Mouse (Mus musculus): ENCODE data around the gene Zfhx3.

The Zfhx3 gene

GRCm38 (mm10) chr8:108796076-108796475 lies 853.6 kb downstream of the Zfhx3 start:
- in situ Hi-C loops (cut with MboI, MseI), result no loop called here

GRCm38 (mm10) chr8:108796882-108797281 lies 854.4 kb downstream of the Zfhx3 start:
- in situ Hi-C loops (cut with MboI, MseI), result no loop called here

DNA sequence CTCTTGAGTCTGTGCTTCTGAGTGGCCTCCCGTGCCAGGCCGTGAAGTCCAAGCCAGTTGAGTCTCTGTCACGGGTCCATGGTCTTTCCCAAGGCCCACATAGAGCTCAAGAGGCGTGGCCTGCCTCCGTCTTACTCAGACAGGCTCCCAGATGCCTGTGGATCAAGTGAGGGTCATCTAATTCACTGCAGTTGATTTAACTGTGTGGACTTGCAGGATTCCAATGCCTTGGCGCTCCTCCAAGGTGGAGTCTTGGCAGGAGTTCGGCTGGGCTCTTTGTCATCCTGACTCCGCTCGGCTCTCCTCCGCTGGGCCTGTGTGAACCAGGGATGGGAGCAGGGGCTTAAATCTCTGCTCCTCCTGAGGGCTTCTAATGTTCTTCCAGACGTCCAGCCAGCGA lies 855.6 kb downstream of the Zfhx3 start:
- in situ Hi-C loops (cut with MboI, MseI), result no loop called here

DNA sequence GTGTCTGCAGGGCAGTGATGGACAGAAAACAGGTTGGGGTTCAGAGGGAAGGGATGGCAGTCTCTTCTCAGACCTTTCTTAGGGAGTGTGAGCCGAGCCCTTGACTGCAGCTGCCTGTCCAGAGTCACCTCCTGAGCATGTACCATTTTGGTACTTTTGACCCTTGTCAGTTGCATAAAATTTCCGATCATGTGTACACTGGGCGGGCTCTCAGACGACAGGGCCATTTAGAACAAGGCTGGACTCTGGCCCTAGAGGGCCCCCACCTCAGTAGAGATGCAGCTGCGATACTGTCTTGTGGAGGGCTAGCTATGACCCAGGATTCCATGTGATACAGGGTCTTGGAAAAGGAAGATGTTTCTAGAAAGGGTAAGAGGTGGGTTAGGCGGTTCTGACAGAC lies 856.8 kb downstream of the Zfhx3 start:
- in situ Hi-C loops (cut with MboI, MseI), result no loop called here

DNA sequence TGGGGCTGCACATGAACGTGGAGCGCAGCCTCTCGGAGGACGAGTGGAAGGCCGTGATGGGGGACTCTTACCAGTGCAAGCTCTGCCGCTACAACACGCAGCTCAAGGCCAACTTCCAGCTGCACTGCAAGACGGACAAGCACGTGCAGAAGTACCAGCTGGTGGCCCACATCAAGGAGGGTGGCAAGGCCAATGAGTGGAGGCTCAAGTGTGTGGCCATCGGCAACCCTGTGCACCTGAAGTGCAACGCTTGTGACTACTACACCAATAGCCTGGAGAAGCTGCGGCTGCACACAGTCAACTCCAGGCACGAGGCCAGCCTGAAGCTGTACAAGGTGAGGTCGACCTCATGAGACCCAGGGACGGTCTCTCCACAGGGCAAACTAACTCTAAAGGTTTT lies 857.9 kb downstream of the Zfhx3 start:
- in situ Hi-C loops (cut with MboI, MseI), result no loop called here

DNA sequence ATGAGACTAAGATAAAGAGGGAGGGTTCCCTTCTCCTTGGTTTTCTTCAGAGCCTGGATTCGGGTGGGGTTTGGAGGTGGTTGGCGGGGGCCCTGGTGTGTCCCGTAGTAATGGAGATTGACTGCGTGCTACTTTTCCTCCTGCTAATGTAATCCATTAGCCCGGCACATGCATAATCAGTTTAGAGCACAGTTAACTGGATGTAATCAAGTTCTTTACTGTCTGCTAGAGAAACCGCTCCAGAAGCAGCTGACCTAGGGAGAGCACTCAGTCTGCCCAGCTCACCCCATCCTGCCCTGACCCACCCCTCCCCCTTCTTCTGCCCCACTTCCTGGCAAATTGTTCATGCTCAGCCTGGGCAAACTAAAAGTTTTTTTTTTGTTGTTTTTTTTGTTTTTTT lies 860.6 kb downstream of the Zfhx3 start:
- in situ Hi-C loops (cut with MboI, MseI), result no loop called here

DNA sequence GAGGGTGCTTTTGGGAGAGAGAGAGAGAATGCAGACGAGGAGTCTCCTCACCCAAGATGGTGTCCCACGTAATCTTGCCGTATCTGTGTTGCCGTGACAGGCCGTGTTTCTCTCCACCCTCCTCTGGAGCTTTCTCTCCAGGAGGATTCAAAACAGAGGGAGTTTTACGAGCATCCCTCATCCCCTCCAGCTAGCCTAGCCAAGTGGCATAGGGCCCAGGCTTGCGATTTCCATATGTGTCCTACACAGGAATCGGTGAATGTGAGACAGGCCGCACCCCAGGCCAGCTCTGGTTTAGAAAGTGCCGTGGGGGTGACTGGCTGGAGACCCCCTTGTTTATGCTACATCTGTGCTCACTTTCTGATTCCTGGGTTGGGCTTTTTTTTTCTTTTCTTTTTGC lies 869.2 kb downstream of the Zfhx3 start:
- in situ Hi-C loops (cut with MboI, MseI), result no loop called here

GRCm38 (mm10) chr8:108813375-108813774 lies 870.9 kb downstream of the Zfhx3 start:
- in situ Hi-C loops (cut with MboI, MseI), result no loop called here

DNA sequence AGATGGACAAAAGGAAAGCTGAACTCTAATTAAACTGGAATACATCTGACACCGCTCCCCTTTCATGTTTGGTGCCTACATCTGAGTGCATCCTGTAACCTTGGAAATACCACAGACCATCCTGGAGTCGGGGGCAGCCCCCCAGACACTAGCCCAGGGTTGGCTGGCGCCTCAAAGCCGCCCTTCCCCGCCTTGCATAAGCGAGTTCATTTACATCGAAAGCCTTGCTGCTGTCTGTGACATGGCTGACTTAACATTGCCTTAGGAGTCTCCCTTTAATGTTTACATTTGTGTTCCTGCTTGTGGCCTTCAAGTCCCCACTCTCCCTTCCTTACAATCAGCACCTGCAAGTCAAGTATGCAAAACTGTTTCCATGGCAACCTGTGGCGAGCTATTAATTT lies 876.8 kb downstream of the Zfhx3 start:
- in situ Hi-C loops (cut with MboI, MseI), result no loop called here

- in situ Hi-C loops (cut with MboI, MseI), result no loop called here
Measured at GRCm38 (mm10) chr8:108819826-108820225, 877.4 kb downstream of the Zfhx3 start.

DNA sequence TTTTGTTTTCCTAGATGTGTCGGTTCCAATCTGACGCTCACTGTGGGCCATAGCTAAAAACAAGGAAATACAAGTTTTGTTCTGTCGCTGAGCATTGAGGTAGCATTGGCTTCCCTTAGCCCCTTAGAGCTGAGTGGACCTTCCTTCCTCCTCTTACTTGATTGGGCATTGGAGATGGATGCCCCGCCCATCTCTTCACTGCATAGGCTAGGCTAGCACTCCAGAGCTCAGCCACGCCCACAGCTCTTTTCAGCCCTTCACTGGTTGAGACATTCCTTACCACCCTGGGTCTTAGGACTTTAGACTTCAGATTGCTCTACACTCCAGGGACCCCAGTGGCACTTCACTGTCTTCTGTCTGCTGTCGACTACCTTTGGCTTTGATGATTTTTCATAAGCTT lies 878.2 kb downstream of the Zfhx3 start:
- in situ Hi-C loops (cut with MboI, MseI), result no loop called here

GRCm38 (mm10) chr8:108822841-108823266 lies 880.4 kb downstream of the Zfhx3 start:
- in situ Hi-C loops (cut with MboI, MseI), result no loop called here

- in situ Hi-C loops (cut with MboI, MseI), result no loop called here
Measured at GRCm38 (mm10) chr8:108824049-108824448, 881.6 kb downstream of the Zfhx3 start.

- in situ Hi-C loops (cut with MboI, MseI), result no loop called here
Measured at GRCm38 (mm10) chr8:108826414-108826813, 884.0 kb downstream of the Zfhx3 start.

GRCm38 (mm10) chr8:108827428-108827827 lies 885.0 kb downstream of the Zfhx3 start:
- in situ Hi-C loops (cut with MboI, MseI), result no loop called here

DNA sequence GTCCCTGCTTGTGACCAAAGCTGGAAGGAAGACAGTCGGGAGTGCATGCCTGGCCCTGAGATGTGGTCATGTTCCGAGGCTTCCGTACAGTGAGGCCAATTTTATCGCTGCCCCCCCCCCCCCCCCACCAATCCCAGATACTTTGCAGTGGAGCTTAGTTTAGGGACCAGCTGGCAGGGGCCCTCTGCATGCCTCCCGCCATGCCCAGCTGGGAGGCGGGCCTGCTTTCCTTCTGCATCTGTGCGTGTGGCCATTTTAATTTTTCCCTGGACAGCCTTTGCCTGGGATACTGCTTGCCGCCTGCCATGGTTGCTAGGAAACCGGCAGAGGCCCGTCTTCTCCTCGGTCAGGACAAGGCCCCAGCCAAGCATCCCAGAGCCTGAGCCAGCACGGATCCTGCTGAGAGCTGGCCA lies 886.9 kb downstream of the Zfhx3 start:
- in situ Hi-C loops (cut with MboI, MseI), result no loop called here

GRCm38 (mm10) chr8:108835143-108835542 lies 892.7 kb downstream of the Zfhx3 start:
- in situ Hi-C loops (cut with MboI, MseI), result no loop called here

DNA sequence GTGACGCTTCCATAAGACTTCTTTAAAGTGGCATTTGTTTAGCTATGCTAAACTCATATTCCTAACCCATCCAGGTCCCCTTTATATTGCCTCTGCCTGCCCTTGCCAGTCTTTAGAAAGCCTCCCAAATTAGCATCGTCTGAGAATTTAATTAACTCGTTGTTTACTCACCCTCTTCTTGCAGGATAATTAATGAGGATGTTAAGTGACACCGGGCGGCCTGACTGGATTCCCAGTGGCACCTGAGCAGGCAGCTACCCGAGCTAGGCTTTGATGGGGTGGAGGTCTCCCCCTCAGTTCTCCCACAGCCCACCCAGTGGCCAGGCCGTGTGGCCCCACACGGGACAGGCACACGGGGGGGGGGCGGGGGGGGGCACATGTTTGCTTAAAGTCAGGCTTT lies 895.3 kb downstream of the Zfhx3 start:
- in situ Hi-C loops (cut with MboI, MseI), result no loop called here

- in situ Hi-C loops (cut with MboI, MseI), result no loop called here
Measured at GRCm38 (mm10) chr8:108838761-108839160, 896.3 kb downstream of the Zfhx3 start.

DNA sequence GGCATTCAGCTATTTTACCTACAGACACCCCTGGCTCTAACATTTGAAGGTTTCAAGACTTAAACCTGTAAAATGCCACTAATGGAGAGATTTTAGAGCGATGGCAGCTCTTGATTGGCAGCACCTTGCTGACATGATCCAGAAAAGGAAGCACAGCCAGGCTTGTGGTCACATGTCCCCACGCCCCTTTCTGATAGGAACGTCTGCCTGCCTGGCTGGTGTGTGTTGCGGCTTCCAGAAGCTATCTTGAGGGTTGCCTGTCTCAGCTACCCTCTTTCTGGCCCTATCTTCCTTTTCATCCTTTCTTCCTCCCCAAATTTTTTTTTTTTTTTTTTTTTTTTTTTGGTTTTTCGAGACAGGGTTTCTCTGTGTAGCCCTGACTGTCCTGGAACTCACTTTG lies 899.9 kb downstream of the Zfhx3 start:
- in situ Hi-C loops (cut with MboI, MseI), result no loop called here

DNA sequence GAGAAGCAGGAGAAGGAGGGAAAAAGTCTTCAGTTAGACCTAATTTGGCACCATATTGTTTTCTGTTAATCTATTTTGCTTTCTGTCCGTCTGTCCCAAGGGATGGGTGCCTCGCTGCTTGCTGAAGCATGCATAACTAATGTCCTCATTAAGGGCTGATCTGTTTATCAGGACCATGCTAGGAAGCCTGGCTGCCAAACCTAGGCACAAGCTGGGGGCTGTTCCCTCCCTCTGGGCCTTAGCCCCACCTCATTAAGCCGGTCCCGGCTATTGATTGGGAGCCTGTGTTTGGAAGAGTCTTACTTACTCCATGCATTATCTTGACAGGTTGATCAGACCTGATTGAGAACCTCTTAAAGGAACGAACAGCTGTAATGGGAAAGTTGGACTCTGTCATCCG lies 903.7 kb downstream of the Zfhx3 start:
- in situ Hi-C loops (cut with MboI, MseI), result no loop called here

DNA sequence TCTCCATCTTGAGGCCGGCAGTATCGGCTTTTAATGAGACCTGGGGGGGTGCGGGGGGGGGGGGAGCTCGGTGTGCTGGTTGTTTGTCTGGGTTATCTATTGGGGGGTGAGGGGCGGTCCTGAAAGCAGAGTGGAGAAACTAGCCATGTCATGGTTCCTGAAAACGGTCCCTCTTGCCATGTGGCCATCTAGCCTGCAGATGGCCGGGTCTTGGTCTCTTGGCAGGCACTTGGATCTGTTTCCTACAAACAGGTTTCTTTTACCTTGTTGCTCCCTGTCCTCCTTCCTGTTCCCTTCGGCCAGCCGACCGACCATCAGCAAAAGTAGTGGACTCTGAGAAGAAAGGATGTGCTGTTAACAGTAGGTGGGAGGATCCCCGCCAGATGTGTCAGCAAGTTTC lies 904.4 kb downstream of the Zfhx3 start:
- in situ Hi-C loops (cut with MboI, MseI), result no loop called here

DNA sequence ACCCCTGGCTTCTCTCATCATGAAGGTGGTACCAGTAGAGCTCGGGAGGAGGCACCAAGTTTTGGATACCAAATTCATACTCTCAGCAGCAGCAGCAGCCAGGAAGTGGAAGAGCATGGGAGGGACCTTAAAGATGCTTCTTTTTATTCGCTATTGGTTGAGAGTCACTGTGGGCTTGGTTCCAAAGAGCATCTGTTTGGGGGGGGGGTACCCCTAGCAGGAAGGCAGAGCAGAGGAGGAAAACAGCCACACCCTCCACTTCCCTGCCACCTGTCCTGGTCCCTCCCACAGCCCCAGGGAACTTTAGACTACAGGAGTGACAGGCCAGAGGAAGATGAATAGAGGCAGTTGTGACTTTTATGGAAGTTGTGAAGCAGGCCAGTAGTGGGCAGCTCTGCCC lies 904.9 kb downstream of the Zfhx3 start:
- in situ Hi-C loops (cut with MboI, MseI), result no loop called here

- in situ Hi-C loops (cut with MboI, MseI), result no loop called here
Measured at GRCm38 (mm10) chr8:108848484-108848883, 906.0 kb downstream of the Zfhx3 start.

DNA sequence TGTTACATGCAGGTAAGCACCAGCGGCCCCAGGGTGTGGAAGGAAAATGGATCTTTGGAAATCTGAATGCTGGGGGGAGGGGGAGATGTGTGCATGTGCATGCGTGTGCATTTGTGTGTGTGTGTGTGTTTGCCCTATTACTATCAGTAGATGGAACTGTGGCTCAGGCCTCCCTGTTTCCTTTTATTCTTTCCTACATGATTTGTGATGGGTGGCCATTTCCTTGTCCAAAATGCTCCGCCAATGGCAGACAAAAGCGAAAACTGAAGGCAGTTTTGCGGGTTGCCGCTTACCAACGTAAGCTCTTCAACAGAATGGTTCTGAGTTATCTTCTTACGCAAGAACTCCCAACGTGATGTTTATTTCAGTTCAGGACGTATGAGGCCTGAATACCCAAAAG lies 910.6 kb downstream of the Zfhx3 start:
- in situ Hi-C loops (cut with MboI, MseI), result no loop called here

All from T-helper 1 cell (primary cell).